Mouse (Mus musculus) midbrain, embryonic 12.5 days (tissue): Measurements from ENCODE around the gene Gramd1c. TPM values are rescaled to one million over a fixed set of nuclear protein-coding genes. Genes with fewer than 3 reads are reported as not detected.

Source experiments
- ATAC-seq: fragments of 200-750 bp; cut with Nextera tagmentation; 2 replicates; pipeline ENCODE4 v1.8.0; 2017; ENCODE audit warnings: low read depth, moderate TSS enrichment, moderate library complexity; ENCODE audit not compliant: low FRiP score
- H3K27ac ChIP-seq: fragments of 300-500 bp; sonication (generic); replicated peaks from 2 replicates; pipeline ENCODE4 v1.5.1; 2016; ENCODE audit warnings: mild to moderate bottlenecking
- H3K27me3 ChIP-seq: fragments of 300-500 bp; sonication (generic); 2 replicates; pipeline ENCODE4 v1.6.1; 2016; ENCODE audit warnings: mild to moderate bottlenecking
- H3K36me3 ChIP-seq: fragments of 300-500 bp; sonication (generic); 2 replicates; pipeline ENCODE4 v1.6.1; 2016
- H3K4me1 ChIP-seq: fragments of 300-500 bp; sonication (generic); 2 replicates; pipeline ENCODE4 v1.6.1; 2016
- H3K4me2 ChIP-seq: fragments of 300-500 bp; sonication (generic); replicated peaks from 2 replicates; pipeline ENCODE4 v1.6.1; 2016; ENCODE audit warnings: mild to moderate bottlenecking, moderate library complexity
- H3K4me3 ChIP-seq: fragments of 300-500 bp; sonication (generic); 2 replicates; pipeline ENCODE4 v1.5.1; 2016; ENCODE audit warnings: mild to moderate bottlenecking
- H3K9ac ChIP-seq: fragments of 300-500 bp; sonication (generic); replicated peaks from 2 replicates; pipeline ENCODE4 v1.6.1; 2016; ENCODE audit warnings: mild to moderate bottlenecking, moderate library complexity
- H3K9me3 ChIP-seq: fragments of 300-500 bp; sonication (generic); 2 replicates; pipeline ENCODE4 v1.6.1; 2016; ENCODE audit warnings: mild to moderate bottlenecking
- WGBS: fragments of 180-500 bp; shearing (Covaris S2); methylation state at CpG from one replicate; pipeline ENCODE4 v1.1.7; 2016; 5-methylcytosine and 5-hydroxymethylcytosine counted together
- polyA plus RNA-seq: library from polyadenylated mRNA; unstranded; fragments of >200 nt; fragmentation: Nextera tagmentation; extraction: Ambion mirVana; gene quantifications from 2 replicates; pipeline ENCODE4 v1.2.1, GENCODE M21; 2016

Gramd1c gene
- polyA plus RNA-seq, 1 experiment from 2014 or later, result 4.2 TPM

- no peak overlapping the region for H3K4me3 ChIP-seq
- ATAC-seq, result no peak
- no peaks in the 10 kb centered on the region for H3K9me3 ChIP-seq
- H3K9ac ChIP-seq, result no peak overlapping the region
- no peaks in the 10 kb centered on the region for H3K27me3 ChIP-seq
- H3K36me3 ChIP-seq, result no peaks in the 10 kb centered on the region
- no peak overlapping the region for H3K27ac ChIP-seq
- WGBS, result 22% methylated on average over 11 of the region's 11 CpGs
- H3K4me2 ChIP-seq, result no peak overlapping the region
- H3K4me1 ChIP-seq, result no peaks in the 10 kb centered on the region
Measured at GRCm38 (mm10) chr16:44016164-44016563, 47.0 kb downstream of the Gramd1c start.

- Histone ChIP-seq H3K4me3 (no peak overlapping the region), H3K27ac (no peak overlapping the region), H3K4me2 (no peak overlapping the region), H3K36me3 (no peaks in the 10 kb centered on the region), H3K9ac (no peak overlapping the region), H3K9me3 (no peaks in the 10 kb centered on the region), H3K4me1 (no peaks in the 10 kb centered on the region), H3K27me3 (no peaks in the 10 kb centered on the region)
- no peak for ATAC-seq
- 73% methylated on average over 16 of the region's 16 CpGs for WGBS
Measured at GRCm38 (mm10) chr16:44015416-44016158, 47.6 kb downstream of the Gramd1c start.

DNA sequence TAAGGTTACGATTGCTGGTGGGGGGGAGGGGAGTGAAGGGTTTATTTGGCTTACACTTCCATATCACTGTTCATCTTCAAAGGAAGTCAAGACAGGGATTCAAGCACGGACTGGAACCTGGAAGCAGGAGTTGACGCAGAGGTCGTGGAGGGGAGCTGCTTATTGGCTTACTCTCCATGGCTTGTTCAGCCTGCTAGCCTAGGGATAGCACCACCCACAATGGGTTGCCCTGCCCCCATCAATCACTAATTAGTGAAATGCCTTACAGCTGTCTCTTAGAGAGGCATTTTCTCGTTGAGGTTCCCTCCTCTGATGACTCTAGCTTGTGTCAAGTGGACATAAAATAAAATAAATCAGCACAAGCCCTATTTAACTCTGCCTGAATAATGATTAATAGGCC lies 52.1 kb downstream of the Gramd1c start:
- H3K36me3 ChIP-seq, result no peaks in the 10 kb centered on the region
- no peak overlapping the region for H3K4me3 ChIP-seq
- no peaks in the 10 kb centered on the region for H3K4me1 ChIP-seq
- H3K4me2 ChIP-seq, result no peak overlapping the region
- WGBS, result 76% methylated on average over 5 of the region's 5 CpGs
- no peaks in the 10 kb centered on the region for H3K27me3 ChIP-seq
- no peak for ATAC-seq
- H3K9me3 ChIP-seq, result no peaks in the 10 kb centered on the region
- H3K27ac ChIP-seq, result no peak overlapping the region
- no peak overlapping the region for H3K9ac ChIP-seq

- Histone ChIP-seq H3K4me3 (no peak overlapping the region), H3K4me1 (no peaks in the 10 kb centered on the region), H3K27ac (no peak overlapping the region), H3K9me3 (no peaks in the 10 kb centered on the region), H3K4me2 (no peak overlapping the region), H3K36me3 (no peaks in the 10 kb centered on the region), H3K27me3 (no peaks in the 10 kb centered on the region), H3K9ac (no peak overlapping the region)
- 72% methylated on average over 5 of the region's 5 CpGs for WGBS
- ATAC-seq, result no peak
Measured at GRCm38 (mm10) chr16:44002086-44002485, 61.1 kb downstream of the Gramd1c start.

GRCm38 (mm10) chr16:43999541-43999940 lies 63.6 kb downstream of the Gramd1c start:
- no peaks in the 10 kb centered on the region for H3K4me1 ChIP-seq
- no peaks in the 10 kb centered on the region for H3K36me3 ChIP-seq
- no peak overlapping the region for H3K4me2 ChIP-seq
- ATAC-seq, result no peak
- no peak overlapping the region for H3K27ac ChIP-seq
- H3K27me3 ChIP-seq, result no peaks in the 10 kb centered on the region
- no peak overlapping the region for H3K4me3 ChIP-seq
- no peak overlapping the region for H3K9ac ChIP-seq
- H3K9me3 ChIP-seq, result no peaks in the 10 kb centered on the region
- 86% methylated on average over 5 of the region's 5 CpGs for WGBS

DNA sequence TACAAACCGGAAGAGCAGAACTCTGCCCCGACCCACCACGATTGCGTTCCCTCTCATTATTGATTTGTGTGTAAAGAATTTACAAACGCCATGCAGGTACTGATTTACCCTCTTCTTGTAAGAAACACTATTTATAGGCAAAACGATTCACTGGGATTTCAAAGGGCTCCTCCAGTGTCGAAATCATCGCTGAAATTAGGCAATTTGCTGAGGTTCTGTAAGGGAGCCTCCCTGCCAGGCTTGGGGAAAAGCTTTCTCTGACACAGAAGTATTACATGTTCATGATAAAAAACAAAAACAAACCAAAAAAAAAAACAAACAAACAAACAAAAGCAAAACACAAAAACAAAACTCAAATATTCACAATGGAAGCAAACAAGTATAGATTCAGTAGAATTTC lies 64.0 kb downstream of the Gramd1c start:
- Histone ChIP-seq H3K27me3 (no peaks in the 10 kb centered on the region), H3K4me1 (no peaks in the 10 kb centered on the region), H3K9me3 (no peaks in the 10 kb centered on the region), H3K27ac (no peak overlapping the region), H3K36me3 (no peaks in the 10 kb centered on the region), H3K9ac (no peak overlapping the region), H3K4me3 (no peak overlapping the region), H3K4me2 (no peak overlapping the region)
- ATAC-seq, result no peak
- WGBS, result 86% methylated on average over 8 of the region's 8 CpGs

DNA sequence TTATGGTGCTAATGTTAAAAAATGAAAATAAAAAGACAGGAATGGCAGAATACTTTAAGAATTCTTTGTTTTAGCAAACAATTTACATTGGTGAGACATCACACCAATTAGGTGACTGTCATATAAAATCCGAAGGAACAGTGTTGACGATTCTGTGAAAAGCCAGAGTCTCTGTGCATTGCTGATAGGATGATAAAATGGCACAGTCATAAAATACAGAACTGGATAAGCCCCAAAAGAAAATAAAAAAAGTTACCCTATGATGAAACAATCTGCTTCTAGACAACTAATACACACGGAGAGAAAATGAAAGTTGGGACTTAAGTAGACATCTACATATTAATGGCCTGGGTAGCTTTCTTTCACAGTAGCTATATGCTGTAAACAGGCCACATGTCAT lies 68.5 kb downstream of the Gramd1c start:
- no peak overlapping the region for H3K27ac ChIP-seq
- H3K9ac ChIP-seq, result no peak overlapping the region
- WGBS, result 87% methylated on average over 3 of the region's 3 CpGs

GRCm38 (mm10) chr16:43986299-43986698 lies 76.8 kb downstream of the Gramd1c start:
- Histone ChIP-seq H3K27ac (no peak overlapping the region), H3K9me3 (no peaks in the 10 kb centered on the region), H3K9ac (no peak overlapping the region), H3K4me3 (no peak overlapping the region), H3K27me3 (no peaks in the 10 kb centered on the region), H3K36me3 (no peaks in the 10 kb centered on the region), H3K4me2 (no peak overlapping the region), H3K4me1 (0 out of 2 replicates have a peak, but pooled peaks cover 3% of the 10 kb centered on the region)
- no peak for ATAC-seq
- 96% methylated on average over 4 of the region's 4 CpGs for WGBS

More for the DNA sequence above, 68.5 kb downstream of the Gramd1c start:
- H3K27me3 ChIP-seq, result no peaks in the 10 kb centered on the region
- H3K4me3 ChIP-seq, result no peak overlapping the region
- no peaks in the 10 kb centered on the region for H3K9me3 ChIP-seq
- ATAC-seq, result no peak
- no peaks in the 10 kb centered on the region for H3K4me1 ChIP-seq
- H3K36me3 ChIP-seq, result no peaks in the 10 kb centered on the region
- no peak overlapping the region for H3K4me2 ChIP-seq

GRCm38 (mm10) chr16:43980110-43980609 lies 83.0 kb downstream of the Gramd1c start:
- no peaks in the 10 kb centered on the region for H3K36me3 ChIP-seq
- peaks cover 7% of the 10 kb centered on the region for H3K4me1 ChIP-seq
- H3K27ac ChIP-seq, result no peak overlapping the region
- no peak for ATAC-seq
- 31% methylated on average over 9 of the region's 9 CpGs for WGBS
- H3K9ac ChIP-seq, result peak overlapping the region; percentile 53
- no peaks in the 10 kb centered on the region for H3K9me3 ChIP-seq
- peak overlapping the region; percentile 58 for H3K4me3 ChIP-seq
- peaks cover 38% of the 10 kb centered on the region for H3K27me3 ChIP-seq
- H3K4me2 ChIP-seq, result peak overlapping the region; percentile 95

- peaks cover 38% of the 10 kb centered on the region for H3K27me3 ChIP-seq
- under 1% methylated on average over 64 of the region's 103 CpGs for WGBS
- H3K9me3 ChIP-seq, result no peaks in the 10 kb centered on the region
- H3K4me2 ChIP-seq, result peak within 1 kb of the TSS; percentile 95
- peak; percentile 77 for ATAC-seq
- H3K9ac ChIP-seq, result peak within 1 kb of the TSS; percentile 53
- H3K4me1 ChIP-seq, result peaks cover 7% of the 10 kb centered on the region
- H3K4me3 ChIP-seq, result peak within 1 kb of the TSS; percentile 58
- no peaks in the 10 kb centered on the region for H3K36me3 ChIP-seq
- H3K27ac ChIP-seq, result no peak within 1 kb of the TSS
Measured at GRCm38 (mm10) chr16:43979328-43980109, 83.6 kb downstream of the Gramd1c start, which contains the start of gene Zdhhc23. TSS of gene Zdhhc23 (minus strand) at chr16:43979791.

DNA sequence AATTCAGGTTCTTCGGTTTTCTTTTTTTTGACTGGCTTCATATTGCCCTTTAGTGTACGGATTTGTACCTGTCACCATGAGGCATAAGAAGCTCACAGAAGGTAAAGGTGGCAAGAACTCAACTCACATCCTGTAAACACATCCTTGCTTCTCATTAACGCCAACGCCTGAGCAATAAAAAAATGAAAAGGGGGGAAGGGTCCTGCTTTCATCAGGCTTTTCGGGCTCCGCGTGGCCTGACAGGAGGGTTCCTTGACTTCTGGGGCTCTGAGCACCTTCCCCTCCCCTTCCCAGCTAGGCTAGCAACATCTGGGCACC lies 84.2 kb downstream of the Gramd1c start:
- Histone ChIP-seq H3K27ac (no peak overlapping the region), H3K4me3 (peak overlapping the region; percentile 58), H3K9ac (peak overlapping the region; percentile 53; the same call in 1 of the 2 replicates), H3K36me3 (no peaks in the 10 kb centered on the region), H3K4me2 (peak overlapping the region; percentile 95), H3K27me3 (peaks cover 38% of the 10 kb centered on the region), H3K4me1 (peaks cover 7% of the 10 kb centered on the region), H3K9me3 (no peaks in the 10 kb centered on the region)
- WGBS, result 14% methylated on average over 7 of the region's 7 CpGs
- ATAC-seq, result no peak

DNA sequence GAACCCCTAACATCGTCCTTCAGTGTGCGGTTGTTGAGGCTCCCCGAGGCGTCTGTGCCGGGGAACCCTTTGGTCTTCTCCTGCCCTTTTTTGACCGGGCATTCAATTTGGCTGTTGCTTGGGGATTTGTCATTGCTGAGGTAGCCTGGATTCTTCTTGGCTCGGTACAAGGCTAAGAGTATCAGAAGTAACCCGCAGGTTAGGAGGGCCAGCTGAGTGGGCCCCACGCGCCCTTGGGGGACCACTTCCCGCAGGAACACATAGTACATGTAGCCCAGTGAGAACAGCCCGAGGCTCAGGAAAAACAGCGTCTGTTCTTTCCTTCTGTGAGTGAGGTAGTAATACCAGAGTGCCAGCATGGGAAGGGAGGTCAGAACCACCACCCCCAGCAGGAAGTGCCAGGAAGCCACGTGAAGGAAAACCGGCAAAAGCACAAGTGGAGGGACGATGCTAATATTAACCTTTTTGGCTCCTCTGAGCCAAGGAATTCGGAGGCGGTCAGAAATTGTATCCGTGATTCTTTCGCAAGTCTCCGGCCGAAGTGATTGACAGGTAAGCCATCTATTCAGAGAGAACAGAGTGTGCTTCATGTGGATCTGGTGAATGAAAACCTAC lies 89.4 kb downstream of the Gramd1c start:
- Histone ChIP-seq H3K9ac (no peak overlapping the region), H3K36me3 (no peaks in the 10 kb centered on the region), H3K27me3 (peaks cover 18% of the 10 kb centered on the region), H3K4me2 (no peak overlapping the region), H3K4me3 (no peak overlapping the region), H3K4me1 (no peaks in the 10 kb centered on the region), H3K27ac (no peak overlapping the region), H3K9me3 (no peaks in the 10 kb centered on the region)
- 74% methylated on average over 22 of the region's 22 CpGs for WGBS
- no peak for ATAC-seq
